Mouse (Mus musculus) embryonic fibroblast, embryonic 13.5 days (primary cell): Measurements from ENCODE around the gene Sphk2.

Experiments used
- CTCF ChIP-seq: IDR thresholded peaks from 2 replicates; pipeline ENCODE4 v1.5.1; 2011; ENCODE audit warnings: mild to moderate bottlenecking, control low read depth, low read length, moderate library complexity, borderline replicate concordance; ENCODE audit not compliant: insufficient read depth
- POLR2A ChIP-seq: IDR thresholded peaks from 2 replicates; pipeline ENCODE4 v1.6.1; 2011; ENCODE audit warnings: low read depth, mild to moderate bottlenecking, control low read depth, low read length, moderate library complexity

GRCm38 (mm10) chr7:45721642-45722347, 4.0 kb upstream of the Sphk2 start:
- TF ChIP-seq CTCF (no peak), POLR2A (peak; percentile 23; the same call in 1 of the 2 replicates)
